Mouse (Mus musculus): ENCODE data around the gene 4930469K13Rik. TPM values are rescaled to one million over a fixed set of nuclear protein-coding genes. Genes with fewer than 3 reads are reported as not detected.

4930469K13Rik gene
- total RNA-seq, 2 experiments from 2014 or later = not detected

DNA sequence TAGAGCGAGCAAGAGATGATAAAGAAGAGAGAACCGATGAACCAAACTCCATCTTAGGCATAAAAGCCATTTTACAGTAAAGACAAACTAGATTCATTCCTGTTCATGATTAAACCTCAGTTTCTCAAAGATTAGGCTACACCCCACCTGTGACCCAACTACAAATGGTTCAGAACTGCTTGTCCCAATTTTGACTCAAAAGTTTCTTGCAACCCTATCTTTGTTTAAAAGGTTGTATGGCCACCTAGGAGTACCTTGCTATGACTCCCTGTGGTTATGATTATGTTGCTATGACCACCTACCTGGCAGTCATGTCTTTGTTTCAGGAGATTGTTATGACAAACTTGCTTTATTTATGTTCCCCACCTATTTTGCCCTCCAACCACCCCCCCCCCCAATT is 90.7 kb downstream of the 4930469K13Rik start:
- no peak for DNase-seq
- intact Hi-C loops (cut with DNase I; ENCODE audit: low total_unique reads) = loop anchor here (5.0 to 10.0 kb wide), 2 partner anchors 65 to 273 kb away; no protein-coding TSS in a partner anchor

- intact Hi-C loops (cut with DNase I; ENCODE audit: low total_unique reads) = loop anchor here (10.0 kb wide), 1 partner anchor 268 kb away; no protein-coding TSS in a partner anchor
- DNase-seq = no peak
Measured at GRCm38 (mm10) chr11:34002593-34002965, 95.8 kb downstream of the 4930469K13Rik start.

GRCm38 (mm10) chr11:34001938-34002592 is 96.3 kb downstream of the 4930469K13Rik start:
- no peak for DNase-seq
- intact Hi-C loops (cut with DNase I; ENCODE audit: low total_unique reads) = loop anchor here (10.0 kb wide), 1 partner anchor 267 kb away; no protein-coding TSS in a partner anchor

DNA sequence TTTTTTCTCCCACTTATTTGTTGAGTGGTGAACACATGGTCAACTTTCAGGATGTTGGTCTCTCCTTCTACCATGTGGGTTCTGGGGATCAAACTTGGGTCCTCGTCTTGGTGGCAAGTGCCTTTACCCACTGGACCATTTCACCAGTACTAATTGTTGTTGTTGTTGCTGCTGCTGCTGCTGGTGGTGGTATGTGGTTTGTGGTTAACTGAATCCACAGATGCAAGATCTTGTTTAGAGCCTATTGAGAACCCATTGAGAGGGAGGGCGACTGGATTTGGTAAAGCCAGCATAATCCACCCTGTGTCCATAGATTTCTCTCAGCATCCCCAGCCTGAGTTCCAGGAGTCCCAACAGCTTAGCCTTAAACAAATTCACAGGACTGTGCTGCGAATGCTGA is 97.9 kb downstream of the 4930469K13Rik start:
- intact Hi-C loops (cut with DNase I; ENCODE audit: low total_unique reads) = loop anchor here (10.0 kb wide), 1 partner anchor 266 kb away; no protein-coding TSS in a partner anchor
- no peak for DNase-seq

DNA sequence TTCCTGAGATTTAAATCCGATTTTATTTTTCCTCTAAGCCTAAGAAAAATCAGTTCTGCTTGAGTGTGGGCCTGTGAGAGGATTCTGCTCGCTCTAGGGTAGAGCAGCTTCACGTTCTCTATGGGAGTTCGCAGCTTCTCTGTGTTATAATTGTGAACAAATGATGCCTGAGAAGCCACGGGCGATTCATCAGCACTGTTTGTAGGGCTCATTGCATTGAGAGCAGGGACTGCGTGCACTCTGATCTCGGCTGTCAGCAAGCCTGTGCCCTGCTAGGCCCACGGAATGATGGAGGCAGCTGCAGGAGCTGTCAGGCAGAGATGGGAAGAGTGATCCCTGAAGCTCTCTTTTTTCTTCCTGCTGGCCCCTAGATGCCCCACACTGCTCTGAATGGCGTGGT is 100.1 kb downstream of the 4930469K13Rik start:
- intact Hi-C loops (cut with DNase I; ENCODE audit: low total_unique reads) = no loop called here
- no peak for DNase-seq

GRCm38 (mm10) chr11:33993496-33993895 is 104.9 kb downstream of the 4930469K13Rik start:
- intact Hi-C loops (cut with DNase I; ENCODE audit: low total_unique reads) = no loop called here
- DNase-seq = no peak

DNA sequence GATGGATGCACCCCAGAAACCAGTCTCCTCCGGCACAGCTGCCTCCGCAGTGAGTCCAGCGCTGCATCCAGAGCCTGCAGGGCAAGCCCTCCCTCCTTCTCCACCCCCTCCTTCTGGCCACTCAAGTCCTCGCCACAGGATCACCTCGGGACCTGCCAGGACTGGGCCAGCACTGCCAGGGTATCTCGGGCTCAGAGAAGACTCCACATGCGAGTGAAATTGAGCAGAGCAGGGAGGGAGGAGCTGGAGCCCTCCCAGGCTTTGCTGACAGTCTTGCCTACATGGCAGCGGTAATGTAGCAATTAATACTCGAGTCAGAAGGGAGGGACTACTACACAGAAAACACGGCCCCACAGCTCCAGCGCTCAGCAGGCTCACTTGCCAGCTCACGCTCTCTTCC is 105.4 kb downstream of the 4930469K13Rik start, which contains the start of gene Kcnip1:
TSS of gene Kcnip1 (minus strand) at position 215 of the 400 bp plus-strand sequence.
- intact Hi-C loops (cut with DNase I; ENCODE audit: low total_unique reads) = no loop called here
- peak; percentile 73 for DNase-seq

- DNase-seq = no peak
- intact Hi-C loops (cut with DNase I; ENCODE audit: low total_unique reads) = no loop called here
Measured at GRCm38 (mm10) chr11:33990002-33990401, 108.4 kb downstream of the 4930469K13Rik start.

- intact Hi-C loops (cut with DNase I; ENCODE audit: low total_unique reads) = no loop called here
- no peak for DNase-seq
Measured at GRCm38 (mm10) chr11:33986525-33986924, 111.8 kb downstream of the 4930469K13Rik start.

- intact Hi-C loops (cut with DNase I; ENCODE audit: low total_unique reads) = no loop called here
- DNase-seq = no peak
Measured at GRCm38 (mm10) chr11:33980146-33980545, 118.2 kb downstream of the 4930469K13Rik start.

- intact Hi-C loops (cut with DNase I; ENCODE audit: low total_unique reads) = no loop called here
- no peak for DNase-seq
Measured at GRCm38 (mm10) chr11:33975121-33975520, 123.2 kb downstream of the 4930469K13Rik start.

DNA sequence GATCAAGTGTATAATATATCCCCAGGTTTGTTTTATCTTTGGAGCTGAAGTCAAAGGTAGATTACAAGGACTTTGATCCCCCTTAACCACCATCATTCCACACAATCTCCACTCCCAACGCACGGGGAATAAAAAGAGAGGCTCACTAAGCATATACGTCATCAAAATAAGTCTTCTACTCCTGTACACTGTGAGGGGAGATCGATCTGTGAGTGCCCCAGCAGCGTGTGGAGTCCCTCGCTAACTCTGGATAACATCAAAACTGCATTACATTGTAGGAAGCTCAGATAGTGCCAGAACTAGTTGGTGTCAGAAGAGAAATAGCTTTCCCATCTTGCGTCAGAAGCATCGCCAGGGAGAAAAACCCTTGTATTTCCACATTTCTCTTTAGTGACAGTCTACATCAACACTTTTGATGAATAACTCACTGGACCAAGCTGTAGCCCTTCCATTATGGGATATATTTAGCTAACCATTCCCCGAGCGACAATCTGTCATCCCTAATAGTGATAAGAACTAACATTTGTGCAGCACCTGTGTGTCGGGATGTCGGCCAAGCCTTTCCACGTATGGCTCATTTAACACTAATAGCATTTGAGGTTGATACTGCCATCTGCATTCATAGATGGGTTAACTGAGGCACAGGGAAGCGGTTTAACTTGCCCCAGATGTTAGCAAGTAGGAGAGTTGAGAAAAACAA is 123.9 kb downstream of the 4930469K13Rik start:
- DNase-seq = no peak
- intact Hi-C loops (cut with DNase I; ENCODE audit: low total_unique reads) = no loop called here

- intact Hi-C loops (cut with DNase I; ENCODE audit: low total_unique reads) = no loop called here
- DNase-seq = no peak
Measured at GRCm38 (mm10) chr11:33972114-33972513, 126.2 kb downstream of the 4930469K13Rik start.

DNA sequence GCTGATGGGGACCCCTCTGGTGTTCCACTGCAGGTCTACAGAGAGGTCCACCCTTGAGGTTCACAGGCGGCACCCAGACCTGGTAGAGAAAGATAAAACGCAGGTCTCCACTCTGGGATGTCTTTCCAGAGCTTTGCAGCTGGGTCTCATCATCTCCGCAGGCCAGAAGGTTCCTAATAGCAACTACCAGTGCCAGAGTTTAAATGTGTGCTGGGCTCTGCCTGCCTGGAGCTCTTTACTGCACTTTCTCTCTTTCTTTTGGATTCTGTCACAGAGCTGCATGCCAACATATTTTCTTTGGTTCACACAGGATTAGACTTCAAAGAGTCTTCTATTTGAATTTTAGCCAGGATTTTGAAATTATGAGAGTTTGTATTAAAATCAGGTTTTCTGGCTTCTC is 129.2 kb downstream of the 4930469K13Rik start:
- intact Hi-C loops (cut with DNase I; ENCODE audit: low total_unique reads) = no loop called here
- DNase-seq = no peak

DNA sequence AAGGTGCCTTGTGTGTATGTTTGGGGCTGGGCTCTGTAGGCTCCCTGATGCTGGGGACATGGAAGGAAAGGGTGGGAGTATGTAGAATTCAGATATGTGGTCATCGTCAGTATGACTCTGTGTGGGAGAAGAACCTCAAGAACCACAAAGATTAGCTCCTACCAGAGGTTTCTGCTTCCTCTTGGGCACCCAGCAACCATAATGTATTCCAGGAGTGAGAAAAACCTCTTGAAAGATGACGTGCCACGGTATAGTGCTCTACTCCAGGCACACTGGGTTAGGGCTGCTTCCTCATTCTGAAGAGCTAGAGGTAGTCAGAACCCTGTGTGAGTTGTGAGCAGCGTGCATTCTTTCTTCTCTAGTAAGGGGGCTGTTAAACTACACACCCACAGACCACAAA is 130.6 kb downstream of the 4930469K13Rik start:
- DNase-seq = no peak
- intact Hi-C loops (cut with DNase I; ENCODE audit: low total_unique reads) = no loop called here

DNA sequence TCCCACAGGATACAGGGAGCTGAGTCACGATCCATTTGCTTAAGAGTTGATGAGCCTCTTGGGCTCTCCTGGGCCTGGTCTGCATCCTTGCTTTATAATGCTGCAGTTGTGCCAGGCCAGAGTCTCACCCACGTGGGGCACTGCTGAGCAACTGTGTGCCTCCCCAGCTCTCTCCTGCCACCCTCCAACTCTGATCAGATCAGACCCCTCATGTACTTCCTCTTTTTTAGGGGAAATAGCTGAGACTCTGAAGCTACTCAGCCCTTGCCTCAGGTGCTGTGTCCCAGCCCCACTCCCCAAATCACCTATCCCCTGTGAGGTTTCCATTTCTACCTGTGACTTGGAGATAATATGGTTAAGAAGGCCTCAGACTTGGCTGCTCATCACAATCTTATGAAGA is 133.0 kb downstream of the 4930469K13Rik start:
- DNase-seq = no peak
- intact Hi-C loops (cut with DNase I; ENCODE audit: low total_unique reads) = no loop called here

GRCm38 (mm10) chr11:33962688-33963407 is 135.5 kb downstream of the 4930469K13Rik start, which contains the start of gene Kcnmb1:
Gene Kcnmb1 (plus strand): TSS chr11:33963013.
- intact Hi-C loops (cut with DNase I; ENCODE audit: low total_unique reads) = no loop called here
- no peak for DNase-seq

GRCm38 (mm10) chr11:33962178-33962577 is 136.2 kb downstream of the 4930469K13Rik start:
- no peak for DNase-seq
- intact Hi-C loops (cut with DNase I; ENCODE audit: low total_unique reads) = no loop called here

GRCm38 (mm10) chr11:33958713-33959112 is 139.6 kb downstream of the 4930469K13Rik start:
- DNase-seq = peak; percentile 46

GRCm38 (mm10) chr11:33957595-33957994 is 140.8 kb downstream of the 4930469K13Rik start:
- intact Hi-C loops (cut with DNase I; ENCODE audit: low total_unique reads) = no loop called here

More at GRCm38 (mm10) chr11:33958713-33959112, 139.6 kb downstream of the 4930469K13Rik start:
- intact Hi-C loops (cut with DNase I; ENCODE audit: low total_unique reads) = no loop called here

More at GRCm38 (mm10) chr11:33957595-33957994, 140.8 kb downstream of the 4930469K13Rik start:
- no peak for DNase-seq
